Mouse (Mus musculus): ENCODE results near the gene Bst1.

Bst1 gene
- long read RNA-seq, experiment 1, partial matches to known transcripts = 0 of 2 reads
- long read RNA-seq, experiment 1, other reads (novel, unspliced or antisense) = 0 of 2 reads
- long read RNA-seq, experiment 2, partial matches to known transcripts = 0 of 1 reads
- long read RNA-seq, experiment 2, other reads (novel, unspliced or antisense) = 0 of 1 reads

DNA sequence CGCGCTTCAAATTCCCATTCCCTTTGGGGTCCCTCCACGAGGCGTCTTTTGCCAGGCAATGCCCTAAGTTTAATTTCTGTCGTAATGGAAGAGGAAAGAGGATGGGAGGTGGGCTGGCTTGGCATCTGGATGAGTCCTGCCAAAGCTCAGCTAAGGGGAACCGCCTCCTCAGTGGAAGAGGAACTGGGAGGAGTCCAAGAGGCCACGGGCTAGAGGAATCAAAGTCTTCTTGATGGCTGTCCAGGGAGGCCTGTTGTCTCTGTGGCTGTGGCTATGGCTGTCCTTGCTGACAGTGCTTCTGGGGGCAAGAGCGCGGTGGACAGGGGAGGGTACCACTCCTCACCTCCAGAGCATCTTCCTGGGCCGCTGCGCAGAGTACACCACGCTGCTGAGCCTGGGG is at the start of gene Bst1:
TSS of gene Bst1 (plus strand) at position 191 of the 400 bp plus-strand sequence.
- intact Hi-C loops (cut with DNase I) = no loop called here

DNA sequence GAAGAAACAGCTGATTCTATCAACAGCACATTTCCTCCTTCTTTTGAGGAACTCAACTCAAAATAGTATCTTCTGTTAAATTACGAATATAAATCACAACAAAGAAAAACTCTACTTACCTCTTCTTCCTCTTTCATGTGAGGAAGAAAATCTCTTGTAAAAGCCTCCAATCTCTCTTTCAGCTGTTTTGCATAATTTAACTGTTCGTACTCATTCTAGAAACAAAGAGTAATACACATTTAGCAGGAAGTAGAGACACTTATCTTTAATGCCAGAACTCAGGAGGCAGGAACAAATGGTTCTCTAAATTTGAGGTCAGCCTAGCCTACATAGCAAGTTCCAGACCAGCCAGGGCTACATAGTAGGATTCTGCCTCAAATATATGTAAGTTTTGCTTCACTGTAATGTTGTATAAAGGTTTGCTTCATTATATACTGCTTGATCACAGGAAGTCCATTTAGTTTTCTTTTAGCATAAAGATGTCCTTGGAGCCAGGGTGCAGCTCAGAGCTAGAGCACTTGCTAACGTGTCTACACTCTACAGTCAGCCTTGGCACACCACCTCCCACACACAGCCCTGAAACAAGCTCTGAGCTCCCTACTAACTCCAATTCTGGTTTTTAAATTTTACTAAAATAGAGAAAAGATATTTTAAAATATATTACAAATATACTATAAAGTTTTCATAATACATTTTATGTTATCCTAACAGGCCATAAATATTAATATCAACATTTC is 47.9 kb upstream of the Bst1 start:
- intact Hi-C loops (cut with DNase I) = no loop called here

DNA sequence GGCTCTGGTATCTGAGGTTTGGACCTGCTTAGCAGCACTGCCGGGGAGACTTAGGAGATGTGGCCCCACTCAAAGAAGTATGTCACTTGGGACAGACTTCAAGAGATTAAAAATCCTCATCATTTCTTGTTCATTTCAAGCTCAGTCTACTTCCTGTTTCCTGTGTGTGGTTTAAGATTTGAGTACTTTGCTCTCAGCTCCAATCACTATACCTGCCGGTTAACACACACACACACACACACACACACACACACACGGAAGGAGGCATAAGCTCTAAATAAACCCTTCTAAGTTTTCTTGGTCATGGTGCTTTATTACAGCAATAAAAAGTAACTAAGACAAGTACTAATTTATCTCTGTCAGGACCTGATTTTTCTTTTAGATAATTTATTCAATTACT is 47.1 kb upstream of the Bst1 start:
- intact Hi-C loops (cut with DNase I) = no loop called here

DNA sequence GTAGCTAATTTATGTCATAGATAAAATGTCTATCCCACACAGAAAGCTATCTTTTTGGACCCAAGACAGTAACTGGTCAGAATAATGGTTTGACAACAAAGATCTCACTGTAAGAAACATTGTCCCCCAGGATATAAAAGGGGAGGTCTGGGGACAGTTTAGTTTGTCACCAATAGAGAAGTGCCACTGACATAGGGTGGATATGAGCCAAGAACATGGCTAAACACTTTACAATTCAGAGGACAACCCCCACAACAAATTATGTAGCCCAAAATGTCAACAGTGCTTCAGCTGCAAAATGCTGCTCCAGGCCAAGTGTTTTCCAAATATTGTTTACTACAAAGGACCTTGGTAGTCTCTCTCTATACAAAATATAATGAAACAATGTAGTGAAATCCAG is 42.3 kb upstream of the Bst1 start:
- intact Hi-C loops (cut with DNase I) = no loop called here

DNA sequence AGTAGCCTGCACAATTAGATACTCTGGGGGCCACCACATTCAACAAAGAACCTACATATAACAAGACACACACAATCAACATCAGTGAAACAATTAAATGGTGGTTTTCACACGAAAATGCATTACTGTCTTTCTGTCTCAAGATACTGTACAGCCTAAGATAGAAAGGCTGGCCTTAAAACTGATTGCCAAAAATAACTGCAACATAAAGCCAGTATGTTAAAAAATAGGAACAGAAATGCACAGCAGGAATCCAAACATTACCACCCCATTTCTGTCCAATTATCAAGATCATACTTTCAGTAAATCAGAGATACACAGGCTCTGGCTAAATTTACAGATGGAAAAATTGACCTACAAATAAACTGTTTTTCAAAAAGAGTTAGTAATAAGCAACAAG is 41.7 kb upstream of the Bst1 start:
- intact Hi-C loops (cut with DNase I) = no loop called here

DNA sequence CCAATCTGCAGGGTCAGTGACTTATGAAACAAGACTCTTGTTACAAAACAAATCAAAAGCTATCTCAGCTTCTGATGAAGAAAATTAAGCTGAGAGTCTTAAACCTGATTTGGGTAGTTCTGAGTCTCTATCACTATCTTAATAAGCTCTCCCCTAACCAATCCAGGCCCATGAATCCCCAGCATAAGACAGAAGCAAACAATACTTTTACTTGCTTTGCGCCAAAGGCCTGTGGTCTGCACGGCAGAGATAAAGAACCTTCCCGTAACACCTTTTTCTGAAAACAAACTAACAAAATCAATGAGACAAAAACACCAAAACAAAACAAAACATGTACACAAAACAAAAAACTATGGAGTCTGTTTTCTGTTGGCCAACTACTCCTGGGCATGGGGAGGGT is 40.1 kb upstream of the Bst1 start:
- intact Hi-C loops (cut with DNase I) = no loop called here

DNA sequence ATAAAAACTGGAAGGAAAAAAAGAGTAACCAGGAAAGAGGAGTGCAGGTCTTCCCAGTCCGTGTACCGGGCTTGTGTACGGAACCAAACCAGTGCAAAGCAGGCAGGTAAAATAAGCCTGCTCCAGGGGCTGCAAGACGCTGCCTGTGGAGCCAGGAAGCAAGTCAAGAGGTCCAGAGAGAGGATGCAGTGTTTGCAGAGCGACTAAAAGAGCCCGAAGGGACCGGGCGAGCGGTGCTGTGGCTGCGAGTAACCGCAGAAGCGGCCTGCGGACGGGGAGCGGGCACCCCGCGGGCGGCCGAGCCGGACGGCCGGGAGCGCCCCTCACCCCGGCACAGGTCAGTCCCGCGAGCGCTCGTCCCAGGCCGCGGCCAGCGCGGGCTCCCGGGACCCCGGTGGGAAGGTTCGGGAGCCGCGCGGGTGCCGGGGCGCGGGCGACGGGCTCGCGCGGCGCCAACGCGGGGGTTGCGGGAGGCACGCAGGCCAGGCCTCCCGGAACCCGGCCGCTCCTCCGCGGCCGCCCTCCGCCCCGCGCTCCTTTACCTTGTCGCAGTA is 37.2 kb upstream of the Bst1 start:
- intact Hi-C loops (cut with DNase I) = loop anchor here (10.0 kb wide), 1 partner anchor 547 kb away; the partner anchor contains the start of gene Cpeb2

DNA sequence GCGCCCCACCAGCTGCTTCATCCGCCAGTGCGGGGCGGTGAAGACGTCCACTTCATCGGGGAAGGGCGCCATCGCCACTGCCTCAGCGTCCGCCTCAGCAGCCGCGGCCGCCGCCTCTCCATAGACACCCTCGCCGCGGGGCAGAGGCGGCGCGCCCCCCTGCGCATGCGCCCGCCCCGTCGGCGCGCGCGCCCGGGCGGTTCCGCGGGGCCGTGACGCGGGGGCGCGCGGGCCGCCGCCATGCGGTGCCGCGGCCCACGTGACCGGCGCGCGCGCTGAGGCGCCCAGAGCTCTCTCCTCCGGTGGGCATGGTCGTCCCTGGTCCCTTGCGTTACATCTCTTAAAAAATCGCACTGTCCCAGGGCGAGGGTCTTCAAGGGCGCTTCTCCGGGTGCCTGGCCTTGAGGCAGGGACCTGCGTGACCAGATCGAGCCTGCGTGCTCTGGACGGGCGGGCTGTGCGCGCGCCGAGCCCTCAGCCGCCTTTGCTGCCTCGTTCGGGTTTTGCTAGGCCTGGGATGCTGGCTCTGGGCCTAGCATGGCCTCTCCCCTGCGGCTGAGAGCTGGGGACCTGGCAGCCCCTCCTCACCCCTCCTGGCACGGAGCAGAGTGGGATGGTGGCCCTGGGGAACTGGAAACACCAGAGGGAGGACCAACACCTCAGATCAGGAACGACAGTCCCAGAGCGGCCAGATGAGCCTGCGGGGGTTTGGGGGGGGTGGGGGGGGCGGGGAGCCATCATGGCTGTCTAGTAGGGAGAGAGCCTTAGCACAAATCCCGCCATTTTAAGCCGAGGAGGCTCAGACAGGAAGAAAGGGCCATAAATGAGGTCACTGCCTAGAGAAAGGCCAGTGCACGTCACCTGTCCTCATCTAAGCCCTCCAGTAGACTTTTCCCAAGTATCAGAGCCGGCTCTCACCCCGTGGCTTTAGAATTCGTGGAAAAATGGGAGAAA is 36.4 kb upstream of the Bst1 start:
- intact Hi-C loops (cut with DNase I) = loop anchor here (10.0 kb wide), 1 partner anchor 547 kb away; the partner anchor contains the start of gene Cpeb2

DNA sequence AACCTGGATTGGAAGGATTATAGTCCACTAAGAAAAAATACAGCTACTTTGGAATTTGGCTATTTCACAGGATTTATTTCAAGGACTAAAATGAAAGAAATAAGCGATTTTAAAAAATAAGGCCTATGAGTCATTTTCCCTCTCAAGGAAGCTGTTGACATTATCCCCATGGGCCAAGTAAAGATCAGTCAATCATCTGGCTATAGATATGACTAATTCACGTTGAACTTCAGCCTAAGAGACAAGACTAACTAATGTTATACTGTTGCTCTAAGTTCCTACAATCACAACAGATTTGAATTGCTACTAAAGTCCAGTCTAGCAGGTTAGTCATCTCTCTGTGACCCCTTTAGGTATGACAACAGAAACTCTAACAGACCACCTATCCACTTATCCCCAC is 34.7 kb upstream of the Bst1 start:
- intact Hi-C loops (cut with DNase I) = loop anchor here (10.0 kb wide), 1 partner anchor 549 kb away; the partner anchor contains the start of gene Cpeb2

DNA sequence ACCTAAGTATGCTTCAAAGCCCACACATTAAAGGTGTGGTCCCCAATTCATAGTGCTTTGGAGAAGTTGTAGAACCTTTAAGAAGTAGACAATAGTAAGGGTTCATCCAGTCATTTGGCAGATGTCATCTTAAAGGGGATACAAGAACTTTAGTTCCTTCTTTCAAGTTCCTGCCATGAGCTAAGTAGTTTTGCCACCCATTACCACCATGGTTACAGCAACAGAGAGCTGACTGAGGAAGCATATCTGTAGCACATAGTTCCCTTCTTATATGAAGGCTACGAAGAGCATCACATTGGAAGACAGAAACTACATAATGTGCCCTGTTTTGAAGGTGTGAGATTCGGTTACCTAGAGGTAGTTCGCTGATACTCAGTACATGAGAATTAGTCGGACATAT is 32.1 kb upstream of the Bst1 start:
- intact Hi-C loops (cut with DNase I) = loop anchor here (10.0 kb wide), 1 partner anchor 552 kb away; the partner anchor contains the start of gene Cpeb2

DNA sequence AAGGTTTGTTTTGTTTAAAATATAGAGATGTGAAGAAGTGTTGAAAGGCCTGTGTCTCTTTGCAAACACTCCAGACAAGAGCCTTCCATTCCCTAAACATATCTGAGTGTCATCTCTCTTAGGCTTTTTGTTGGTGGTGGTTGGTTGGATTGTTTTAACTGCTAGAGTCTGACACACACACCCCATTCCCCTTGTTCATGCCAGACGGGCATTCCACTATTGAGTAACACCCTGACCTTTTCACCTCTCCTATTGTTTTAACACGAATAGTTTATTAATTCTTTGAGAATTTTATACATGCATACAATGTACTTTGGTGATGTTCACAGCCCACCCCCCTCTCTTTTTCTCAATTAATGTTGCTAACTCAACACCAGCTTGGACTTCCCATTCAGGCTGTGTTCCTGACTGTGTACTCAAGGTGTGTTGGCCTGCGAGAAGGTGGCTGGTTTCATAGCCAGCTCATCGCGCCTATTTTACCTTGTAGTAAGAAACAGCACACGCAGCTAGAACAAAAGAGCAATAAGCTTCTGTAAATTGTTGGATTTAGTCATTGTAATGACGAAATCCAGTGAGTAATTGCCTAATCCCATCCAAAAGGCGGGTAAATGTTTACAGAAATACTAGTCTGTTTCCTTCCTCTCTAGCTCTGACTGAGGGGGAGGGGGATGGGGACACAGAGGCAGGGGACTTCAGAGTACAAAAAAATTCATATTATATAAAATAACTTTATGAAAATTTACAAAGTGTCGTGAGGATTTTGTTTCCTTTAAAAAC is 30.5 kb upstream of the Bst1 start:
- intact Hi-C loops (cut with DNase I) = loop anchor here (10.0 kb wide), 1 partner anchor 553 kb away; the partner anchor contains the start of gene Cpeb2

DNA sequence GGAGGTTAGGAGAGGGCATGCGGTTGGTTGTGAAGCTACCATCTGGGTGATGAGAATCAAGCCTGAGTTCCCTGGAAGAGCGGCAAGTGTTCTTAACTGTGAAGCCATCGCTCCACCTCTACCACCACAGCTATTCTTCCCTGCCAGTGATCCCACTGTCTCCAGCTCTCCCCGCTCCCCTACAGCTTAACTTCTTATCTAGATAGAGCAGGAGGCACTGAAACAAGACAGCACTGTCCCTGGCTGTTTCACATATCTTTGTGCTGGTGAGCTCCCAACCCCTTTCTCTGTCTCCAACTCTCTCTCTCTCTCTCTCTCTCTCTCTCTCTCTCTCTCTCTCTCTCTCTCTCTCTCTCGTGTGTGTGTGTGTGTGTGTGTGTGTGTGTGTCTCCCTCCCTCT is 26.3 kb upstream of the Bst1 start:
- intact Hi-C loops (cut with DNase I) = no loop called here

DNA sequence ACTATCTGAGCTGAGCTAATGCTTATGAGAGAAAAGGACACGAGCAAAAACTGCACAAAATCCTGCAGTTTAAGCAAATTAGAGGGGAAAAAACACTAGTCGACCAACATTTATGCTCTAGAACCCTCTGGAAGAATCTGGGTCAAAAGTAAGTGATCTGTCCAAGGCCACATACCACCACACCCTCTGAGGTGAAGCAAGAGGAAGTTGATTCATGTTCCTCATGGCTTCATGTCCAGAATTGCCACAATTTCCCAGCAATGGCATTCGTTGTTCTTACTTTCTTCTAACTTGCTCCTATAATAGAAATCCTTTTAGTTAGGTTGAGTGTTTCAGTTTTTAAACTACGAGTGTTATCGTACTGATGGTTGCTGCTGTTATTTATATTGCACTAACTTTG is 19.2 kb upstream of the Bst1 start:
- intact Hi-C loops (cut with DNase I) = no loop called here

DNA sequence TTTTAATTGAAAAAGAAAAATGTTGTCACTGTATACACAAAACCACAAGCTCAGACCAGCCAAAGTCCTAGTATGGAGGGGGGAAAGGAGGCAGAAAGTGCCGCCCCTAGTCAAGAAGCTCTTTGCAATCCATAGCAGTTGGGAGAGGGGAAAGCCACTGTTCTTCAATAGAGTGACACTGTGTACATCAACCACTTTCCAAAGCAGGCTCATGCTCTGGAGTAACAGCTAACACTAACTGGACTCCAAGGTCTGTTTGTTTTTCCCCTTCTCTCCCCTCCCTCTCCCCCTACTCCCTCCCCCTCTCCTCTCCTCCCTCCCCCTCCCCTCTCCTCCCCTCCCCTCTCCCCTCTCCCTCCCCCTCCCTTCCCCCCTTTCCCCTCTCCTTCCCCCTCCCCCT is 18.0 kb upstream of the Bst1 start:
- intact Hi-C loops (cut with DNase I) = no loop called here

DNA sequence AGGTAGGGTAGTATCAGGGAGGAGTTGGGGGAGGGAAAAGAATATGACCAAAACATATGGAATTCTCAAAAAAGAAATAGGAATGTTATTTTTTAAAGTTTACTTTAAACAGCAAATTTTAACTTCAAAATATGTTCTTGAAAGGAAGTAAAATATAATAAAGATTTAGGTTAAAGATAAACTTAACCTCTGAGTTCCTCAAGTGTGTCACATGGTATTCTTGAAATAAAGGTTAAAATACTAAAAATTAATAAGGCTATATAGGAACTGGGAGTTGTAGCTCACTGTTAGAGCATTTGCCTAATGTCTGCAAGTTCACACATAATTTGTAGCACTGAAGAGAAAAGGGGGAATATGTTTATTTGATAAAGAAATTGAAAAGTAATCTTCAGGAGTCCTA is 17.4 kb upstream of the Bst1 start:
- intact Hi-C loops (cut with DNase I) = no loop called here

DNA sequence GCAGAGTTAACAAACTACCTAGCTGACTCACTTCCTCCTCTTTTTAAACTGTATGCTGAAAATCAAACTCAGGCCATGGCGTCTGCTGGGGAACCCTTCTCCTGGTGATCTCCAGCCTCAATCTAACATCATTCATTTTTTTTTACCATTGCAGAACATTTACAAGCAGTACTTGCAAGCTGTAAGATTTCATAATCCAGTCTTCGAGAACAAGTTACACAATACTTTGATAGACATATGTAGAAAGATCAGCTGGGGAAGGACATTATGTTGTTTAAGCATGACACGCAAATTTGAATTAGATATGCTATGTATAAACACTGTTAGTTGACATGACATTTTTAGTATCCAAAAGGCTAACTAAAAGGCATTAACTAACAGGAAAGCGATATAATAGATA is 16.9 kb upstream of the Bst1 start:
- intact Hi-C loops (cut with DNase I) = no loop called here

DNA sequence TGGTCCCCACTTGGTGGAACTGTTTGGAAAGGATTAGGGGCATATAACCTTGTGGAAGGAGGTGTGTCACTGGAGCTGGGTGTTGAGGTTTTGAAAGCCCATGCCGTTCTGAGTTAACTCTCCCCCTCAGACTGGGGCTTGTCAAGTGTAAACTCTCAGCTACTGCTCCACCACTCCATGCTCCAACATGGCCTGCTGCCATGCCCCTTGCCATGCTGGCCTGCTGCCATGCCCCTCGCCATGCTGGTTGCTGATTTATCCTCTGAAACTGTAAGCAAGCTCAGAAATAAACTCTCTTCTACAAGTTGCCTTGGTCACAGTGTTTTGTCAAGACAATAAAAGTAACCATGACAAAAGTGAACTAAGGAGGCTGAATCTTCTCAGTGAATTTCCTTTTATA is 13.3 kb upstream of the Bst1 start:
- intact Hi-C loops (cut with DNase I) = no loop called here

DNA sequence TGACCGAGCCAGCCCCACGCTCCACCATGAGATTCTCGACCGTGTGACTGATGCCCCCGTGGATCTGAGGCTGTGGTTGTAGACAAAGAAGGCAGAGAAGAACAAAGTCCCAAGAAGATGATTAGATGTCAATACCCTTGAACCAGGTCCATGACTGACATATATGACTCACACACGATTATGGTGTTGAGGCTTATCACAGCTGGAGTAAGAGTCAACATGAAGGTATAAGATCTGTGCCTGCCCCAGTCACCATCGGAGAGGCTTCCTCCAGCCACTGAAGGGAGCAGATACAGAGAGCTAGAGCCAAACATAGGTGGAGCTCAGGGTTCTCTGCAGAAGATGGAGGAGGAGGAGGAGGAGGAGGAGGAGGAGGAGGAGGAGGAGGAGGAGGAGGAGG is 12.3 kb upstream of the Bst1 start:
- intact Hi-C loops (cut with DNase I) = no loop called here

DNA sequence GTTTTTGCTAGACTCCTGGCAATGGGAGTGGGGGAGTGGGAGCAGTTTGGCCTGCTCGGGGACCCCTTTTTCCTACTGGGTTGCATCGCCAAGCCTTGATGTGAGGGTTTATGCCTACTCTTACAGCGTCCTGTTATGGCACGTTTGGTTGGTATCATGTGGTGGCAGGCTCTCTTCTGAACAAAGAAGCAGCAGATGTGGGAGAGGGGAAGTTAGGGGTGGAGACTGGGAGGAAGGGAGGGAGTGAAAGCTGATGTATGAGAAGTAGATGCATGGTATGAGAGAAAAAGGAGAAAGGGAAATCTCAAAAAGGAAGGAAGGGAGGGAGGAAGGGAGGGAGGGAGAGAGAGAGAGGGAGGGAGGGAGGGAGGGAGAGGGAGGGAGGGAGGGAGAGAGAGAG is 11.8 kb upstream of the Bst1 start:
- intact Hi-C loops (cut with DNase I) = no loop called here
